Mouse (Mus musculus) right cerebral cortex, postnatal 25 days (tissue): ENCODE measurements at regions not wholly inside any gene's neighbourhood (a gene's known extent, or its start where the extent isn't known, plus 50 kb on each side); places are given as distances from the start of the nearest gene placed in this dataset.

Experiments used
- DNase-seq: peaks from one replicate; pipeline ENCODE4 v3.0.0; 2022

- no peak for DNase-seq
These were observed 412.7 kb upstream of the Tbc1d2b start for GRCm38 (mm10) chr9:90683319-90683718.

GRCm38 (mm10) chr9:90690066-90690465 is 419.5 kb upstream of the Tbc1d2b start:
- no peak for DNase-seq

DNA sequence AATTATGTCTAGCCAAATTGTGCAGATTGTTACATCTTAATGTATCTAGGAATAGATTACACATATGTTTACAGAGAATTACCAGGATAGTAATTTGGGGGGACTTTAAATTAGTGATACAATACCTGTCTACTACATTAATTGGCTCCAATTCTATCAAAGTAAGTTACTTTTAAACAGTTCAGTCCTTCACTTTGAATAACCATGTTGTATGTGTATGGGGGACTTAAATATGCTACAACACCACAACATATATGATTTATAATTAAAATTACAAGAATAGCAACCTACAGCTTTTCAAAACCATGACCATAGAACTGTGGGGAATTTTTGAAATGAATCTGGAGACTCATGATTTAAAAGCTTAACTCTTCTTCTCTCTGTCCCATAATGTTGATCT is 420.5 kb upstream of the Tbc1d2b start:
- no peak for DNase-seq

DNA sequence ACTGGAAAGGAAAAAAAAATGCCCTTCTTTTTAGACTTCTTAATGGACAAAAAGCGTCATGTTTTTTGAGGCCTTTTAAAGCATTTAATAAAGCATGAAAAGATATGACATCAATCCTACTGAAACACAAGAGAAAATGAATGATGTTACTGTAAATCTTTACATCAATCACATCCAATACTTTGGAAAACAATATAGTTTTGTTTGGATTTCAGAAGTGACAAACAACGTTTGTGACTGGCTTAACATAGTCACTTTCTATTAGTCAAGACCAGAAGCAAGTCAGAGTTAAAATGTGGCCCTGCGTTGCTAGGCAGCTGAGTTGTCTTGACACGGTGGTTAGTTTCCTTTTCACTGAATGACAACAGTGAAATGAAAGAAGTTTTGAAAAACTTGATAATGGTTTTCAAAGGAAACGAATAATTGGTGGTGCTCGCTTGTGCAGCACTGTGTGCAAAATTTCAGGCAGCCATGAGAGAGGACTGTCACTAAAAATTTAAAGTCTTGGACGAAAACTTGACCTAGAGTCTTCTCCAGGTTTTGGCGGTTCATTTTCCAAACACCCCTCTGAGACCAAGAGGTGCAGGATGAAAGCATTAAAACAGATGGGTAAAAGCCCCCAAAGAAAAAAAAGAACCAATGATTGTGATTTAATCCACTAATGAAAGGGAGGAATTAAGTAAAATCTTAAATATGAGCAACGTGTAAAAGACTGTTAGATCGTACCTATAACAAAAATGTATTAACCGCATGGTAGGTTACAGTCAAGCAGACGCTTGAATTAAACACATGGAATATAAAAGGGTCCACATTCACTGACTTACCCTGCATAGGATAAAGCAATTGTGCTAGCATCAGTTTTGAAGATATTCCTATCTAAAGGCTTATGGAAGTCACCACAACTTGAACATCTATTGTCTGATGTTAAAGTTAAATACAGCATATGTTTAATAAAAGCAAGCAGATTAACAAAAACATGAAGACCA is 421.4 kb upstream of the Tbc1d2b start:
- no peak for DNase-seq

- no peak for DNase-seq
These were observed 422.5 kb upstream of the Tbc1d2b start for GRCm38 (mm10) chr9:90693031-90693671.

DNA sequence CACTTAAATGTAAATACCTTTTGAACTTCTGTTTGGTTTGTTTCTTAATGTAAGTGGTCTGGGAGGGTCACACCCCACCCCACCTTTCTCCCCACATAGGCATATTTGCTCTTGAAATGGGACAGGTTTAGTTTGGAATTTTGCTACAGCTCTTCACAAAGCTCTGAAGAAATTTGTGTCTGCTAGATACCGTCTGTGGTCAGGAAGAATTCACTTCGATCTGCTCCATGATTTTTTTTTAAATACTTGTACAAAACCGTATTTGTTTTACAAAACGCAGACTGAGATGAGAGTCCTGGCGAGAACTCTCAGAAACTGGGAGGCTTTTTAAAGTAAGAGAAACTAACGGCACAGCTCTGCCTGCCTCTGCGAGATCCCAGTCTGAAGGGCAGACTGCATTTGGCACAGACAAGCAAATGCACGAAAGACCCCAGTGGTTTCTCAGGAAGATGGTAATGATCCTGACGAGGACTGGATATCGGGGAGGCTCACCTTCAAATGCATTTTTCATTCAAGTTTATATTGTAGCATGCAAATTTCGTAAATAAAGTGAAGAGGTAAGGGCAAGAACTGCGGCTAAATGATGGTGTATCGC is 423.5 kb upstream of the Tbc1d2b start:
- DNase-seq = no peak

DNA sequence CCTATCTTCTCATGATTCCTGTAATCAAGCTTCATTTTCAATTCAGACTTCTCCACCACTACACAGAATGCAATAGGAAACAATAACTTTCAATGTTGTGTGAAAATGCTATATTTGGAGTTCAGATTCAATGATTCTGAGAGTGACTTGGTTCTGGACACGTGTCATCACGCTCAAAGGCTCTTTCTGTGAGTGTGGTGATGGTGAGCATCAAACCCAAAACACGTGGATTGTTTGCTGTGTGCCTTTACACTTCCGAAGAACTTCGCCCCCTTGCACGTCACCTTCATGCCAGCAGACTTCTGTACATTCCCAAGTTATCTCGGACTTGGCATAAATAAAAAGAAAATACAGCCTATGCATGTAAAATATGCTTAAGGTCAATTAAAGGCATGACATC is 425.1 kb upstream of the Tbc1d2b start:
- DNase-seq = no peak

- DNase-seq = no peak
These were observed 426.8 kb upstream of the Tbc1d2b start for GRCm38 (mm10) chr9:90697279-90698000.

- no peak for DNase-seq
These were observed 427.8 kb upstream of the Tbc1d2b start for GRCm38 (mm10) chr9:90698439-90698838.

DNA sequence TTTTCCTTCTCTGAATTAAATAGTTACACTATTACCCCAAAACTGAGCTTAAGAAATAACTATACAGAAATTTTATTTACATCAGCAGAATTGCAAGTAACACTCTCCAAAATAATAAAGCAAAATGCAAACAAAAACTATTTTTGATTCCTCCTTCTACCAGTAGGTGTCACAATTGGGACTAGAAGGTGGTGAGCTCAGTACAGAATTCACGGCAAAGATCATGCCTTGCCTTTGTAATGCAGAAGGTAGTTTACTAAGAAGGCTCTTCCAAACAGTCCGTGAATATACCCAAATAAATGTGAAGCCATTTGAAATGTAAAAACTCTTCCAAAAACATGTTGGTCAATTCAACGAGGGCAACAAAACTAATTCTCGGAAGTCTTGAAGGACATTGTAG is 428.5 kb upstream of the Tbc1d2b start:
- no peak for DNase-seq

DNA sequence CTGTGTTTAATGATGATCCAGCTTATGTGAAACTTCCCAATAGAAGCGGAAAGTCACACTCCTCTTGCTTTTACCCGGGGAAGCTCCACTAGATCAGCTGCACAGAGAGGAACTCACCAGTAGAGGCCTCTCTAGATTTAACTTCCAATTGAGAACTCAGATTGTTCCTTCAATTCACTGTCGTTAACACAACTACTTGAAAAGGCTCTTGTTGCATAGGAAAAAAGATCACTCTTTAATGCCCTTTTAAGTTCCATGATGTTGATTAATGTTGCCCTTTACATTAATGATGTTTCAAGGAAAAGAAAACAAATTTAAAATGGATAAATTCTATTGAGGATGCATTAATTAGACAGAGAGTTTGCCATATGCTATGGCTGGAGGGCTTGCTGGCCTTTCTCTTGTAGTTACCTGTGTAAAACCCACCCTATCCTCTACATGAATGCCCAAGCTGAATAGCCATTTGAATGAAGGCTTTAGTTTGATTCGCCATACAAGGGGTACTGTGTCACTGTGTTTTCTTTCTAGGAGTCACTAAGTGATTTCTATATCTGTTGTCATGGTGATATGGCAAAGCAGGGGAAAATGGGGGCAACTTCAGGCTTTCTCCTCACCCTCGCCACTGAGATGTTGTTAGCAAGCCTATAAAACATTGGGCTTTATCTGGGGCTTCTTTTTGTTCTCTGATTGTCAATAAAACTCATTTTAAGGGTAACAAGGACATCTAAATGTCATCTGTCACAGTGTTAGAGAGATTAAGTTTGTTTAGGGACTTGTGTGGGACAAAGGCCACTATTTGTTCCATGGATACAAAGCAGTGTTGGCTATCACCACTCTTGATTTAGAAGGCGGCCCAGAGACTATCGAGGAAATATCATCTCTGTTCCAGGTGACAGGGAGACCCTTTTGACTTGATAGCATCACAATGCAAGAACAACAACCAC is 429.9 kb upstream of the Tbc1d2b start:
- DNase-seq = peak; percentile 8

GRCm38 (mm10) chr9:90701180-90701765 is 430.7 kb upstream of the Tbc1d2b start:
- no peak for DNase-seq

GRCm38 (mm10) chr9:90713685-90714084 is 443.1 kb upstream of the Tbc1d2b start:
- DNase-seq = no peak

GRCm38 (mm10) chr9:90731450-90731849 is 460.8 kb upstream of the Tbc1d2b start:
- DNase-seq = no peak

DNA sequence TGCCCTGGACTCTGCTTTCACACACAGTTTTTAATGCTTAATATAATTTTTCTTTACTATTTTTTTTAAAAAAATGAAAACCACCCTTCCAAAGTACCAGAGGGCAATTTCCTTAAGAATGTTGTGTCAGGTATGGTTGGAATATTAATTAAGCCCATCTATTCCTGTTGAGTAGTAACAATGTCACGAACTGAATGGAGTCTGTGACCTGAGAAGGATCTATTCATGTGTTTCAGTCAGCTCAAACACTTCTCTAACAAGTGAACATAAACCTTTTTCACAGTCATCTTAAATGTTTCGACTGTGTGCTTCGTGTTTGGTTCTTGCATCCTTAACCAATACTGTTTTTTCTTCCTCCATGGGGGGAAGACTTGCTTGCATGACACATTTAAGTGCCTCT is 486.6 kb upstream of the Tbc1d2b start:
- DNase-seq = no peak

- DNase-seq = no peak
These were observed 503.7 kb upstream of the Tbc1d2b start for GRCm38 (mm10) chr9:90774296-90774695.

- no peak for DNase-seq
These were observed 518.9 kb upstream of the Tbc1d2b start for GRCm38 (mm10) chr9:90789545-90789944.

GRCm38 (mm10) chr9:90791871-90792270 is 521.3 kb upstream of the Tbc1d2b start:
- no peak for DNase-seq

- no peak for DNase-seq
These were observed 545.4 kb upstream of the Zic4 start for GRCm38 (mm10) chr9:90816844-90817243.

DNA sequence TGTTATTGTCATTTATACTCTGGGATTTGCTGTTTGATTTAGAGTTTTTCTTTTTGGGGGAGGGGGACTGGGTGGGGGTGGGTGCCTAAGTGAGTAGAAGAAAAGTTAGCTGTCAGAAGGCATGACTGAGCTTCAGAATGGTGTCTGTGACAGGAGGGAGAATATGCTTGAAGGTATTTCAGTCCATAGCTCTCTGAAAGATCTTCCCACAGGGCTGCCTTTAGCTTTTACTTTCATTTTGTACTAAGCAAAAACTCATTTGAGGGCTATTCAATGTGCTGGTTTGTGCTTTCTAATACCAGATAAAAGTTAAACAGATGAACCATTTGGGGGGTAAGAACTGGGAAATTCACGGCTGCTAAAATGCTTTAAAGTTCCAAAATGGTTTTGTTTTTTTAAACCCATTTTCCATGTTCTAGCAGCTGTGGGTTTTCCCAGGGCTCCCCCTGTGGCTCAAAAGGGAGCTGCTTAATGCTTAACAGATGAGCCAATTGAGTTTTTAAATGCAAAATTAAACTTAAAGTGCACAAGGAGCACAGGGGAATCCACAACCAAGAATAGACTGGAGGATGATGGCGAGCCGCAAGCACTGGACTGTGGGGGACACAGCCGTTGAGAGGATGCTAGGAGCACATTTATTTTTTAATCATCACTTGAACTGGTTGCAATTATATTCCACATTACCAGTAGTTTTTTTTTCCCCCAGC is 538.5 kb upstream of the Zic4 start:
- no peak for DNase-seq

- no peak for DNase-seq
These were observed 534.7 kb upstream of the Zic4 start for GRCm38 (mm10) chr9:90827474-90827873.
